Mouse (Mus musculus): ENCODE measurements at regions not wholly inside any gene's neighbourhood (a gene's known extent, or its start where the extent isn't known, plus 50 kb on each side); places are given as distances from the start of the nearest gene placed in this dataset.

DNA sequence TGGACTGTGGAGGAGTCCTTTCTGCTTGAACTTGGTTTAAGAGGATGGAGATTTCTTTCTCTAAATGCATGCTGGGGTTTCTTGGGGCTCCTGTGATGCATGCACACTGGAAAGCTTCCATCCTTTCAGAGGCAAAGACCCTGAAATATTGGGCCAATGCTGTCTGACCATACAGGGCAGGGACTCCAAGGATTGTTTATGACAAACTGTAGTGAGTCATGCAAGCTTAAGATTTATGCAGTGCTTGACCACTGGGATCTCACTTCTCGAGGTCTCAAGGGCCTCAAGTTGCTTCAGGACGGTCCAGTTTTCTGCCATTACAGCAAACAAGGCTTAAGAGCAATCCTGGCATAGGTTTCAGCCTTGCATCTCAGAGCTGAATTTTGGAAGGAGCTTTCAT is 229.7 kb upstream of the Plpp4 start:
- intact Hi-C loops (cut with DNase I), result no loop called here

DNA sequence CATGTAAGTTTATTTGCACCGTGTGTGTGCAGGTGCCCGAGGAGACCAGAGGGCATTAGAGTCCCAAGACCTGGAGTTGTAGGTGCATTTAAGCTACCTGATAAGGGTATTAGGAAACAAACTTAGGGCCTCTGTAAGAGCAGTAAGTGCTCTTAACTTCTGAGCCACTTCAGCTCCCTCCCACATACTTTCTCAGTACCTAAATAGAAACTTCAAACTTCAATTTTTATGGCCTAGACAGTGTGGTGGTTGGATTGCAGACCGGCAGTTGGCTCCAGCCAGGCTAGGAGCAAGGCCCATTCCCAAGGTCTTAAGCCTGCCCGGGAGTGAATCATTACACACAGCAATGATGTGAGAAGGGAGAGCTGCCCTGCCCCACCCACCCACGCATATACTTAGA is 208.8 kb upstream of the Plpp4 start:
- intact Hi-C loops (cut with DNase I), result no loop called here

DNA sequence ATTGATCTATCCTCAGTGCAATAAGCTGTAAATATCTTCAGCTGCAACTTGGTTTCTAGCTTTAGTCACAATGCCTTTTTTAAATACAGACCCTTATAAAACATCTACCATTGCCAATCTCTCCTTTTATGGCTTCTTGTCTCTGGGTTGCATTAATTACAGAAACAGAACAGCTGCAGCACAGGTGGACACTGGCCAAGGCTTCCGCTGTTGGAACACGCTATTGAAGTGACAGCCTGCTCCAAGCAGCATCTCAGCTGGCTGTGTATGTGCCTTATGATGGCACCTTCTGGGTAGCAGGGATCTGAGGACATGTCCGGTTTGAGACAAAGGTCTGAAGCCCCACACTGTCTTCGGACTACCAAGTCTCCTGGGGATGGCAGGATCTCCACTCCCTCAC is 207.1 kb upstream of the Plpp4 start:
- intact Hi-C loops (cut with DNase I), result no loop called here

DNA sequence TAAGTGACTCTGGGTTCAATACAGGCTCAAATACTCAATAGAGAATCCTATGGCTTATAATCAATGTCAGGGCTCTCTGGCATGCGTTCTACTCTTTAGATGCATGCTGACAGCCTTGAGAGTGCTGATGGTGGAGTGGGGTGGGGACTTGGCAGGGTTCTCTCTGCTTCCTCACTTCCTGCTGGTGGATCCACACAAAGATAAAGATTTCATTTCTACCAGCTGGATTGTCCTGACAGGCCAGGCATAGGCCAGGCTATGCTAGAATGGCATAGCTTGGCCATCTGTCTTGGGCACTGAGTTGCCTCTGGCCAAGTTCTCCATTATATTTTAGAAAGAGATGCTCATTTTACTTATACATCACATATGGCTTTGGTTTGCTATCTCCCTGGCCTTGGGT is 206.2 kb upstream of the Plpp4 start:
- intact Hi-C loops (cut with DNase I), result no loop called here

DNA sequence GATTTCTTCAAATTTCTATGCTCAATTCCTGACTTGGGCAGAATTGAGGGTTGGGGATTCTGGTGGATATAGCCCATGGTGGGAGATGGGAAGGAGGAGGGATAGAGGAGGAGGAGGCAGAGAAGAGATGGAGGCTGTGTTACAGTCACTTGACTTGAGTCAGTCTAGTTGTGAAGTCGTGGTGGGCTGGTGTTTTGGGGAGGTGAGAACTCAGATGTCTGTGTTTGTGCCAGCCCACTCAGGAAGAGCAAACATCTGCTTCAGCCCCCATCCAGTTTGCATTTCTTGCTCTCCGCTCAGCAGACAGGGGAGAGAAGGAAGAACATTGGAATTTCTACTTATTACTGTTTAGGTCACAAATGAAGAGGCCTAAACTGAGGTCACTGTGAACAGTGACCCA is 189.9 kb upstream of the Plpp4 start:
- intact Hi-C loops (cut with DNase I), result no loop called here

DNA sequence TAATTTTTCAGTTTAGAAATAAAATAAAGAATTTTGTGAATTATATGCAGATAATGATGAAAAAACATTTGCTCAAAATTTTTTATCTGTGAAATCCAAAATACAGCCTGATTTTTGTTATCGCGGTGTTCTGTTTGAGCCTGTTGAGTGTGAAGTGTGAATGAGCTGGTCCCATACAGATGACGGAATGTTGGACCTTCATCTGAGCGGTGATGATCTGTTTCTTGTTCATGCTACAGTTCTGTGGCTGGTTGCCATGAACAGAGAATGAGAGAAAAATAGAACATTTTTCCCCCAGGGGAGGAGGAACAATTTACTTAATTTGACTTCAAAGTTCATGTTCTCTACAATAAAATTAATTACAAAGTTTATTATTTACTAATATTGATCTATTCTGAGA is 188.7 kb upstream of the Plpp4 start:
- intact Hi-C loops (cut with DNase I), result no loop called here

DNA sequence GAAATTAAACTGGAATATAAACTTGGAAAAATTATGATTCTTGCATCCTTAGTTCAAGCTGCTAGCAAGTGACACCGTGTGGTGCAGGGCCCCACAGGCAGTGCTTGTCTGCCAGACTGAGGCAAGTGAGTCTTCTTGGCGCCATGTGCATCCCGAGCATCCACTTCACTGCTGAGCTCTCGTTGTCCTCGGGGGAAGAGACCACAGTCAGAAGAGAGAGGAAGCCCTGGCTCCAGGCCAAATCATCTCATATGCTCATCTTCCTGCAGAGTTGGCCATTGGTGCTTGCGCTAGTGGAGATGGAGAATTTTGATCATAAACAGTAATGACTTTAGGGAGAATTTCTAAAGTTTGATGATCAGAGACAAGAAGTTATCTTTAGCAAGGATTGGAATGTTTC is 177.0 kb upstream of the Plpp4 start:
- intact Hi-C loops (cut with DNase I), result no loop called here

DNA sequence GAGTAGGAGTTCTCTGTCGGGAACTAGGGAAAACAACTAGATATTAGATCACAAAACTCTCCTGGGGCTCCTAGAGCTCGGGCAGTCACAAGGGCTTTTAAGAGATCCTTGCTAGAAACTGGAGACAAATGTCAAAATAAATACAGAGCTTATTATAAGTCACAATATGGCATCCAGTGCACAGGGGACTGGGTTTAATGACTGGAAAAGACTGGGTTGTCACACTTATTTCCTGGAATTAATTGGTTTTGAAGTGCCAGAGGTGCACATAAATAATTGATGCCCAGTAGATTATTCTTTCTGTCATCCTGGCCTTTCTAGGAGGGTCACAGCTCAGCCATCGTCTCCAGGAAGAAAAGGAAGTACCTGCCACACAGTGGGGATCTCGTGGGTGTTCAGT is 165.4 kb upstream of the Plpp4 start:
- intact Hi-C loops (cut with DNase I), result no loop called here

DNA sequence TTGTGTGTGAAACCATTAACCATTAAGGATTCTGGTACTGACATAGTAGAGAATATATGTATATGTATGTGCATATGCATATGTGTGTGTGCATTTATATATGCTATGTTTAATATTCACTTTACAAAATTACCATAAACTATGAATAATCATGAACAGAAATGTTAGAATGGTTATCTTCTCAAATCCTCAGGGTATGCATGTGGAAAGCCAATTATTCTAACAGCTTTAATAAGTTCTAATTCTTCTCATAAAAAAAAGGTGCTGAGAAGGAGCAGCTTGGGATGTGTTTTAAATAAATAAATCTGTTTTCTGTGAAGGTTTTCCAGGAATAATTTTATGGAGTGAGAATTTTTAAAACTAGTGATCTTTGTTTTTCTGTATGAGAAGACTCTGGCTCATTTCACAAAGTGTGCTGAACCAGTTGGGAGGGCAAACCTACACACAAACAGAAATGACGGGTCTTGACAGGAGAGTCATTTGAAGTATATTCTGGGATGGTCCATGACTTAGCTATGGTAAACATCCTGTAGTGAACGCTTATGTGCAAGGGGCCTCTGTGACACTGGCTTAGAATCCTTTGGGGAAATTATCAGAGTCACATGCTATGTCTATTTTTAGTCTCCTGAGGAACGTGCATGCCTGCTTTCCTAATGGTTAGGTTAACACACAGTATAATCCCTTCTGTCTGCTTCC is 160.3 kb upstream of the Plpp4 start:
- intact Hi-C loops (cut with DNase I), result no loop called here

DNA sequence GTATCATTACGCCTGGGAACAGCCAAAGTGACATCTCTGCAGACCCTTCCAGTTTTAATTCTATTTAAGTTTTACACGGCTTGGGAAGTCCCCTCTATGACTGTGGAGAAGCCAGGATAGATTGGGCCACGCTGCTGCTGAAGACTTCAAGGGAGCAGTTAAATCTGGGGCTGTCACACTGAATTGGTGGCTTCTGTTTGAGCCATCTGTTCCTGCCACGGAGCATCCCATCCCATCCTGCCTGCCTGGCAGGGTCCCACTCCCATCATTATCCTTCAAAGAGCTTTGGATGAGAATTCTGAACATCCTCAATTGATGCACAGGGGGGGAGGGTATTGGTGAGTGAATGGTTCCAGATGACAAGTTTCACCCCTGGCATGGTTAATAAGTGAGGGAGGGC is 154.4 kb upstream of the Plpp4 start:
- intact Hi-C loops (cut with DNase I), result no loop called here

DNA sequence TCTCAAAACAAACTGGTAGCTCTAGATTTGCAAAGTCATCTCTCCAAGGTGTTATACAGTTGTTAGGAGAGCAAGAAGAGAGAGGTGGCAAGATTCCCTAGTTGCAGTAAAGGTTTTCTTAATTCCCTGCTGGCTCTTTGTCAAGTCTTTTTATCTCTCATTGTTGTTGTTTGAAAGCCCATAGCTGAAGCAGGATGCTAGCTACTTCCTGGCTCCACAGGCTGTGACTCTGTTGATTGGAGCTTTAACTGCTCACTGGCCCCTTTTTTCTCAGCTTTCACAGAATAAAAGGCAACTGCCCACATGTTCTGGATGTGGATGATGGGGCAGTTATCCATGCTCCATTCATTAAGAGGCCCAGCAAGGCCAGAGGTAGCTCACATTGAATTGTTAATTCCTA is 122.7 kb upstream of the Plpp4 start:
- intact Hi-C loops (cut with DNase I), result no loop called here

DNA sequence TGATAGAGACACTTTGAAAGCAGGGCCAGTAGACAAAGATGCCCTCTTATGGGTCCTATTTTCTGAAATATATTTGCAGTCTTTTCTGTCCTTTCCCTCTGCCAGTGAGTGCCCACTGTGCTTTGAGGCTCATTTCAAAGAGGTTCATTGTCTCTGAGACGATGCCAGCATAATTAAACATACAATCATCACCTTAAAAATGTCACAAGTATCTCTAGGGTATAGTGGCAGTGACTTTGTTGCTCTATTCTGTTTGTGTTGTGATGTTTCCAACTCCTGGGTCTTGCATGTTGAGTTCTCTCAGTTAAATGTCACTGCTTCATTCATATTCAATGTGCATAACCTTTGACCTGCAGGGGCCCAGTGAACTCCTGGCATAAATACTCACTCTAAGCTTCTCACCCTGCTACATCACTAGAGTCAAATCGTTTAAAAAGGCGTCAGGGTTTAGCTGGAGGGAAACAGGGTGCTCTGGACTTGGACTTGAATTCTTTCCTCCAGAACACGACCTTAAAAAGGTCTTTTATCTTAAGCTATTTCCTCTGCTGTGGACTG is 122.1 kb upstream of the Plpp4 start:
- intact Hi-C loops (cut with DNase I), result no loop called here

DNA sequence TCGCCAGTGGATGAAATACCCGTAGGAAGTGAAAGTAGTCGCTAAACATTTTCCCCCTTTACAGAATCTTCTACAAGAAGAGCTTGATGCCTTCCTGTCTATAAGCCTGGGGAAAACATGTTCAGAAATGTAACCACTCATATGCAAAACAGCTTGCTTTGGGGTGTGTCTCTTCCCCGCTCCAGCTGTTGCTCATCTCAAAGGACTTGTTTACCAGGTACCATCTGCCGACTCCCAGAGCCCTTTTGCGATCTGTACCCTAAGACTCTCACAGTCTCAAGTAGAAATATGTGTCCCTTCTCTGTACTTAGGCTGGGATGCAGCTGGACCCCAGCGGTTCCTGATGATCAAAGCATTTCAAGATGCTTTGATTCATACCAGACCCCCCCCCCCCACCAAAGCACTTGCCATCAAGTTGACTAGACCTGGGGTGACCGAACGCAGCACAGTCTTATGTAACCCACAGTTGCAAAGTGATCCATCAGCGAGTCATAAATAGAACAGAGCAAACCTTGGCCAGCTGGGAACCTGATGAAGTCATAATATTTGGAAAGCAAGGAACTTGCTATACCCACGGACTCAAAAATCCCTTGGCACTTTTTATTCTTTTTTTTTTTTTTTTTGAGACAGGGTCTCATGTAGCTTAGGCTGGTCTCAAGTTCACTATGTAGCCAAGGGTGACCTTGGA is 119.4 kb upstream of the Plpp4 start:
- intact Hi-C loops (cut with DNase I), result no loop called here

DNA sequence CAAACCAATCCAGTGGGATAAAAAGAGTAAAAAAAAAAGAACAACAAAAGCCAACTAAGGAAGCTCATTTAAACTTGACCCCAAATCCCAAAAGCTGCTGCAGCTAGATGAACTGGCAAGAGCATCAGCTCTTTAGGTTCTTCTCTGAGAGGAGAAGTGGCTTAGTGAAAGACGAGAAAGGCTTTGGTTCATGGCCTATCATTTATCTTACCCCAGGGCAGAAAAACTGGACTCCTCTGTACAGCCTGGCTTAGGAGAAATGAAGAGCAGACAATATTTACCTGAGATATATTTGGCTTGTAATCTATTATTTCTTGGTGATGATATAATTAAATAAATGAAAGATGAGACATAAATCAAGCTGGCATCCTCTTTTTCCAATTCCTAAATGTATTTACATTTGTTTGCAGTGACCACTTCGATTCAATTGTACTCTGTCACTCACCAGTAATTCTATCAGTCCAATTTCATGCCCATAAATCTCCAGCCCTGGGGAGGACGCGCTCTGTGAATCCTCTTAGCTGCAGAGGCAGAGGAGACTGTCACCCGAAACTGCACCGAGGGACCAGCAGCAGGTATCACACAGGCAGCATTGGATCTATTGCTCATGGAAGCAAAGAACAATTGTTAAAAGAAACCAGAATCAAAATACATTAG is 114.8 kb upstream of the Plpp4 start:
- intact Hi-C loops (cut with DNase I), result no loop called here

DNA sequence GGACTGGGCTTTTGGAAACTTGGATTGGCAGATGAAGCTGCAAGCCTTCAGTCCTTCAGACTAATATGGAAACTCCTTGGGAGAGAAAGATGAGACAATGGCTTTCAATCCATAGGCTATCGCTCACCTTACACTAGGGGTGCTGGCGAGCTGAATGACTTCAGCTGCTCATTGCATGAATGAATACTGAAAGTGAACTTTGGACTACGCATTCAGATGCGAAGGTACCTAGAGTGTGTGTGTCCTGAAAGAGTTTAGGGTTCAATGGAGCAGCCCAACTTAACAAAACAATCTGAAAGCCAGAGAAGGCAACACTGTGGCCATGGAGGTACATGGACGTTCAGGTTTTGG is 114.3 kb upstream of the Plpp4 start:
- intact Hi-C loops (cut with DNase I), result no loop called here

DNA sequence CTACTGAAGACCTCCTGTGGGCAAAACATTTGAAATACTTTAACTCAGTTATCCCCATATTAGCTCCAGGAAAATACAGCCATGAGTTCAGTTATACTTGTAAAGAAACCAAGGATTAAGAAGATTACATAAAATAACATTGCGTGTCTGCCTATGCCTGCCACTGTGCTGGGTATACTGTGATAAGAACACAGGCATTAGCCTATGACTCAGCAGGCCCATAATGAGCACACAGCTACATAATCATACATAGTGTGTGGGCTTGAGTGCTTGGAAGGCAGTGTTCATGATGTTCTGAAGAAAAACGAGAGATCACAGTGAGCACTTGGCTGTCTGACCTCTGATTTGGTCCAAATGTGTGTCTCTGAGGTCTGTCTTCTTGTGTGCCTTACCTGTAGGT is 101.3 kb upstream of the Plpp4 start:
- intact Hi-C loops (cut with DNase I), result no loop called here

DNA sequence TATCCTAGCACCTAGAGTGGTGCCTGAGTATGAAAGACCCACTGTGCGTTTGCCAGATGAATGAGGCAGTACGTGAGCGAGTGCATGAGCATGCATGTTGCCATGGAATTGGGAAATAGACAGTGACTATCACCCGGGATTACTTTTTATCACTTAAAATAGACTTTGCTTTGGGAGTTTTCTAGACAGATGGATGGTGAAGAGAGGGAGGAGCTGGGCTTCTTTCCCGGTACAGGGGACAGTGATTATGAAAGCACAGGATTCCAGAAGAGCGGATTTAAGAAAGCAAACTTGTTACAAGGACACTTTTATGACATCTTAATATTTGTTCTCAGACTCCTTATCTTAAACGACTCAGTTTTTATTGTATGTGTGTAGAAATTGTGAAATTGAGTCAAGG is 86.9 kb upstream of the Plpp4 start:
- intact Hi-C loops (cut with DNase I), result no loop called here

DNA sequence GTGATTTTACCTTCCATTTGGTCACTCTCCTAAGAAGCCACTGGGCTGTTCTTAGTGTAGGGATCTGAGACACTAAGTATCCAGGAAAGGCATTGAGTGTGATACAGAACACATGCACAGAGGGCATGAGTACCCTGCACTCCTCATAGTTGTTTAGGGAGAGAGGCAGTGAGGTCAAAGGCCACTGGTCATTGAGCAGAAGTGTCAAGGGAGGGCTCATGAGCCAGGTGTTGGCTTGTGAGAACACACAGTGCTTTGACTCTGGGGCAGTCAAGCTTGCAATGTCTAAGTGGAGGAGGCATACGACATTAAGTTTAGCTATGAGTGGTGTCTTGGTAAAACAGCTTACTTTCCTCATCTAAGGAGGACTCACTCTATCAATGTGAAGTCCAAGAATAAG is 65.9 kb upstream of the Plpp4 start:
- intact Hi-C loops (cut with DNase I), result no loop called here

DNA sequence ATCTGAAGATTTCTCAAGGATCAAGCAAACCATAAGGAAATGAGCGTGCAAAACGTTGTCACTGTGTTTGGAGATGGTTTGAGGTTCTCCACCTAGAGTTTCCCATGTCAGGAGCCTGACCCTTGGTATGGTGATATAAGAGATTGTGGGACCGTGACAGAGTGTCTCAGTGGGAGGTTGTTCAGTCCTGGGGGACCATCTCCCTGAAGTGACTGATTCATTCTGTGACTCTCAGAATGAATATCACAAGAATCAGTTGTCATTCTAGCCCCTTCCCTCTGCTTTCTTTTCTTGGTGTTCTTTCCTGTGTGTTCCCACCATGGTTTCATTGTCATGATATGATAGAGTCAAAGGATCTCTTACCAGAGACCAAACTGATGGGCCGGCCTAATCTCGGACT is 49.8 kb upstream of the Plpp4 start:
- intact Hi-C loops (cut with DNase I), result no loop called here

Measured in adrenal gland (tissue).